Mouse (Mus musculus) heart, embryonic 16.5 days (tissue): ENCODE data around the gene Gm14308. TPM values are rescaled to one million over a fixed set of nuclear protein-coding genes. Genes with fewer than 3 reads are reported as not detected.
"Not testable (repeated sequence)": the region's sequence is repeated elsewhere in the genome, so short reads cannot be mapped to it uniquely, and the experiment has no call there.

Experiments
- ATAC-seq: fragments of 200-750 bp; cut with Nextera tagmentation; replicated peaks from 2 replicates; pipeline ENCODE4 v1.8.0; 2017; ENCODE audit warnings: moderate number of reproducible peaks; ENCODE audit not compliant: insufficient read depth, low FRiP score; ENCODE audit errors: extremely low read depth
- H3K27ac ChIP-seq: fragments of 300-500 bp; sonication (generic); 2 replicates; pipeline ENCODE4 v1.5.1; 2014; ENCODE audit warnings: mild to moderate bottlenecking, low read length, control low read depth, moderate library complexity
- H3K27me3 ChIP-seq: fragments of 300-500 bp; sonication (generic); 2 replicates; pipeline ENCODE4 v1.6.1; 2014; ENCODE audit warnings: low read length, mixed read lengths; ENCODE audit not compliant: control insufficient read depth, insufficient read depth
- H3K36me3 ChIP-seq: fragments of 300-500 bp; sonication (generic); 2 replicates; pipeline ENCODE4 v1.6.1; 2014; ENCODE audit not compliant: control insufficient read depth, insufficient read depth
- H3K4me1 ChIP-seq: fragments of 300-500 bp; sonication (generic); 2 replicates; pipeline ENCODE4 v1.6.1; 2014; ENCODE audit warnings: low read length, mixed read lengths; ENCODE audit not compliant: control insufficient read depth, insufficient read depth
- H3K4me2 ChIP-seq: fragments of 300-500 bp; sonication (generic); 2 replicates; pipeline ENCODE4 v1.6.1; 2014; ENCODE audit warnings: low read depth, mild to moderate bottlenecking, control low read depth, low read length
- H3K4me3 ChIP-seq: fragments of 300-500 bp; sonication (generic); 2 replicates; pipeline ENCODE4 v1.5.1; 2014; ENCODE audit warnings: mild to moderate bottlenecking, control low read depth, low read length
- H3K9ac ChIP-seq: fragments of 300-500 bp; sonication (generic); 2 replicates; pipeline ENCODE4 v1.6.1; 2014; ENCODE audit warnings: low read length, control low read depth
- H3K9me3 ChIP-seq: fragments of 300-500 bp; sonication (generic); replicated peaks from 2 replicates; pipeline ENCODE4 v1.6.1; 2016; ENCODE audit warnings: low read length; ENCODE audit not compliant: control insufficient read depth
- WGBS: fragments of 180-500 bp; shearing (Covaris S2); extraction: QIAGEN DNeasy Blood & Tissue Kit; methylation state at CpG from one replicate; pipeline ENCODE4 v1.1.7; 2014; 5-methylcytosine and 5-hydroxymethylcytosine counted together
- polyA plus RNA-seq: library from polyadenylated mRNA; unstranded; fragments of >200 nt; fragmentation: Nextera tagmentation; extraction: Ambion mirVana; gene quantifications from 2 replicates; pipeline ENCODE4 v1.2.1, GENCODE M21; 2015

The Gm14308 gene
- 8.2 and 10.5 TPM in 2 replicates for polyA plus RNA-seq

DNA sequence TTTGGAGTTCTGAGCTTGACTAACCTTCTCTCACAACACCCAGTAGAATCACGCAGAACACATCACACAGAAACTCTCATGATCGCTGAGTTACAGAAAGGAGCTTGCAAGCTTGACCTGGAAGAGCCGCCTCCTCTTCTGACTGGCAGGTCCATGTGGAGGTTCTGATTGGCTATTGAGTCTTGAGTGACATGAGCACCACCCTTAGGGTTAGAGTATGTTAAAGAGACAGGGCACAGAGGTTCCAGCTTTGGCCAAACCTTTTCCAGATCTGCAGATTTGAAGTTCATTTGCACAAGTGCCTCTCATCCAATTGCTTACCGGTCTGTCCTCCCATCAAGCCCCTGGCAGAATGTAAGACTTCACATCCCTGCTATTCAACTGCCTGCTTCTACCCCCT is at the start of gene Gm14308:
Gene Gm14308, minus strand, starts transcription at position 101 of the 400 bp plus-strand sequence.
- not testable (repeated sequence) for H3K9me3 ChIP-seq, H3K4me2 ChIP-seq, H3K4me3 ChIP-seq, H3K4me1 ChIP-seq, H3K9ac ChIP-seq, ATAC-seq, H3K36me3 ChIP-seq, H3K27me3 ChIP-seq, H3K27ac ChIP-seq
- WGBS: no CpG with 5 or more reads among the region's 4 CpGs

- not testable (repeated sequence) for H3K27ac ChIP-seq, H3K9ac ChIP-seq, ATAC-seq, H3K4me1 ChIP-seq, H3K4me2 ChIP-seq, H3K27me3 ChIP-seq, H3K4me3 ChIP-seq, H3K9me3 ChIP-seq, H3K36me3 ChIP-seq
- WGBS: no CpG with 5 or more reads among the region's 6 CpGs
Measured at GRCm38 (mm10) chr2:176670222-176670621, 34.1 kb upstream of the Gm14308 start, which contains the start of gene Zfp973. TSS of gene Zfp973 (plus strand) at chr2:176670522.

Other genes with a start within 250 kb of the Gm14308 start
- 10.0 and 10.6 TPM in 2 replicates for gene Gm14435, start 212.8 kb downstream of the Gm14308 start, polyA plus RNA-seq
- gene Gm14434, start 149.6 kb downstream of the Gm14308 start, polyA plus RNA-seq: 2.4 TPM in 1 of 2 replicates, not detected in the other
- gene Zfp967, start 115.3 kb downstream of the Gm14308 start, polyA plus RNA-seq: not detected in 2 replicates
- gene Zfp973, start 34.2 kb upstream of the Gm14308 start, polyA plus RNA-seq: 2.0 and 9.5 TPM in 2 replicates
- 20.8 and 22.4 TPM in 2 replicates for gene Gm14305, start 72.0 kb upstream of the Gm14308 start, polyA plus RNA-seq
- 13.5 and 19.0 TPM in 2 replicates for gene Gm14295, start 162.3 kb upstream of the Gm14308 start, polyA plus RNA-seq
- not detected in 2 replicates for gene Gm14408, start 194.8 kb upstream of the Gm14308 start, polyA plus RNA-seq